Mouse (Mus musculus): ENCODE measurements at regions not wholly inside any gene's neighbourhood (a gene's known extent, or its start where the extent isn't known, plus 50 kb on each side); places are given as distances from the start of the nearest gene placed in this dataset.

DNA sequence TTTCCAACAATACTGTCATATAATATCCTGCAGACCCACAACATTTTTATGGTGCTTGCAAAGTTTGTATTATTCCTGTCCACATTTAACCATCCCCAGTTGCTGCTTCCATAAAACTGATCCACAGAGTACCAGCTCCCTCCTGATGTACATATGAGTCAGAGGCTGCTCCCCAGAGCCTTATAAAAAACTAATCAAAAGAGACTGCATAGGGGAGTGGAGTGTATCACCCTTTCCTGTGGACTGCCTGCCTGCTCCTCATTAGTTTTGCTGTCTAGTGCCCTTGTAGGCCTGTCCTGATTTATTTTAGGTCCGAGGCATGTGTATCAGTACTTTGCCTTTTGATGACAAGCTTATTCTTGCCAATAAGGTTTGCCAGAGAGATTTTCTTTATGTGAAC is 310.9 kb upstream of the Gm5415 start:
- 56% methylated on average over 1 of the region's 1 CpGs for WGBS
- no peak for ATAC-seq (replicated peaks; ENCODE audit: low FRiP score)

More for the DNA sequence above, 310.9 kb upstream of the Gm5415 start:
- H3K4me3 ChIP-seq (replicated peaks), result no peak overlapping the region
- no peaks in the 10 kb centered on the region for H3K4me1 ChIP-seq
- no peaks in the 10 kb centered on the region for H3K9me3 ChIP-seq (replicated peaks)
- H3K27me3 ChIP-seq, result no peaks in the 10 kb centered on the region
- no peak overlapping the region for H3K27ac ChIP-seq
- no peak overlapping the region for H3K4me2 ChIP-seq
- no peaks in the 10 kb centered on the region for H3K36me3 ChIP-seq
- H3K9ac ChIP-seq, result no peak overlapping the region

Data from kidney, embryonic 15.5 days (tissue).